Mouse (Mus musculus) lung, postnatal 14 days (tissue): ENCODE data around the gene Efl1.
"Not testable (repeated sequence)": the region's sequence is repeated elsewhere in the genome, so short reads cannot be mapped to it uniquely, and the experiment has no call there.

Experiments used
- DNase-seq: peaks from one replicate; pipeline ENCODE4 v3.0.0; 2021

The Efl1 gene

GRCm38 (mm10) chr7:82720501-82720900 lies 72.1 kb downstream of the Efl1 start:
- DNase-seq: no peak

GRCm38 (mm10) chr7:82720906-82721305 lies 72.5 kb downstream of the Efl1 start:
- DNase-seq: no peak

- no peak for DNase-seq
These were observed 74.2 kb downstream of the Efl1 start for GRCm38 (mm10) chr7:82722486-82723123.

- no peak for DNase-seq
These were observed 74.9 kb downstream of the Efl1 start for GRCm38 (mm10) chr7:82723151-82723871.

- no peak for DNase-seq
These were observed 76.1 kb downstream of the Efl1 start for GRCm38 (mm10) chr7:82724491-82724890.

GRCm38 (mm10) chr7:82725006-82725636 lies 76.7 kb downstream of the Efl1 start:
- no peak for DNase-seq

- DNase-seq: no peak
These were observed 77.5 kb downstream of the Efl1 start for GRCm38 (mm10) chr7:82725741-82726450.

- DNase-seq: no peak
These were observed 78.7 kb downstream of the Efl1 start for GRCm38 (mm10) chr7:82727066-82727465.

- DNase-seq: not testable (repeated sequence)
These were observed 80.6 kb downstream of the Efl1 start for GRCm38 (mm10) chr7:82729009-82729408.

- no peak for DNase-seq
These were observed 84.7 kb downstream of the Efl1 start for GRCm38 (mm10) chr7:82733118-82733517.

- DNase-seq: no peak
These were observed 85.6 kb downstream of the Efl1 start for GRCm38 (mm10) chr7:82733995-82734394.

- DNase-seq: no peak
These were observed 86.6 kb downstream of the Efl1 start for GRCm38 (mm10) chr7:82734748-82735600.

GRCm38 (mm10) chr7:82743116-82743765 lies 94.8 kb downstream of the Efl1 start:
- no peak for DNase-seq

- no peak for DNase-seq
These were observed 95.8 kb downstream of the Efl1 start for GRCm38 (mm10) chr7:82744167-82744715.

- DNase-seq: no peak
These were observed 100.4 kb downstream of the Efl1 start for GRCm38 (mm10) chr7:82748812-82749211.

- no peak for DNase-seq
These were observed 100.8 kb downstream of the Efl1 start for GRCm38 (mm10) chr7:82749239-82749638.

GRCm38 (mm10) chr7:82752171-82753085 lies 104.0 kb downstream of the Efl1 start:
- DNase-seq: peak; percentile 61

- no peak for DNase-seq
These were observed 107.3 kb downstream of the Efl1 start for GRCm38 (mm10) chr7:82755602-82756155.

GRCm38 (mm10) chr7:82758521-82758920 lies 110.1 kb downstream of the Efl1 start:
- DNase-seq: no peak

GRCm38 (mm10) chr7:82759091-82759490 lies 110.7 kb downstream of the Efl1 start:
- no peak for DNase-seq
